Mouse (Mus musculus): ENCODE measurements around the gene Zbtb22.
"Not testable (repeated sequence)": the region's sequence is repeated elsewhere in the genome, so short reads cannot be mapped to it uniquely, and the experiment has no call there.

The Zbtb22 gene

GRCm38 (mm10) chr17:33904835-33905234 lies 10.9 kb upstream of the Zbtb22 start, which contains the start of gene Platr17:
Gene Platr17, plus strand, starts transcription at chr17:33905135.
- not testable (repeated sequence) for DNase-seq

GRCm38 (mm10) chr17:33908331-33909076 lies 7.2 kb upstream of the Zbtb22 start:
- peak; percentile 60 to 74 for DNase-seq

- DNase-seq: peak; percentile 99 to 100
Measured at GRCm38 (mm10) chr17:33909077-33909868, 6.4 kb upstream of the Zbtb22 start, which contains the start of gene Daxx. Gene Daxx, plus strand, starts transcription at chr17:33909414.

GRCm38 (mm10) chr17:33909869-33910250 lies 5.8 kb upstream of the Zbtb22 start:
- peak; percentile 55 to 70 for DNase-seq

- DNase-seq: no peak
Measured at GRCm38 (mm10) chr17:33910346-33911051, 5.2 kb upstream of the Zbtb22 start.

- DNase-seq: no peak
Measured at GRCm38 (mm10) chr17:33911052-33911812, 4.5 kb upstream of the Zbtb22 start.

GRCm38 (mm10) chr17:33911813-33912414 lies 3.8 kb upstream of the Zbtb22 start:
- DNase-seq: no peak

- DNase-seq: no peak
Measured at GRCm38 (mm10) chr17:33913264-33913663, 2.4 kb upstream of the Zbtb22 start.

GRCm38 (mm10) chr17:33913905-33914304 lies 1.8 kb upstream of the Zbtb22 start:
- no peak for DNase-seq

GRCm38 (mm10) chr17:33914969-33915391 lies 724 bp upstream of the Zbtb22 start:
- no peak for DNase-seq

- DNase-seq: no peak
Measured at GRCm38 (mm10) chr17:33916294-33916693, 590 bp downstream of the Zbtb22 start.

- DNase-seq: peak in 1 of 2 experiments; percentile 41
Measured at GRCm38 (mm10) chr17:33916847-33917655, 1.3 kb downstream of the Zbtb22 start.

- DNase-seq: no peak
Measured at GRCm38 (mm10) chr17:33917656-33918292, 2.1 kb downstream of the Zbtb22 start.

GRCm38 (mm10) chr17:33918293-33919203 lies 2.8 kb downstream of the Zbtb22 start:
- peak; percentile 30 to 37 for DNase-seq

GRCm38 (mm10) chr17:33919351-33920281 lies 3.9 kb downstream of the Zbtb22 start:
- peak; percentile 81 to 89 for DNase-seq

- peak; percentile 91 to 93 for DNase-seq
Measured at GRCm38 (mm10) chr17:33920282-33921097, 4.8 kb downstream of the Zbtb22 start.

GRCm38 (mm10) chr17:33921361-33921760 lies 5.7 kb downstream of the Zbtb22 start:
- no peak for DNase-seq

Data from kidney, postnatal 4 days (tissue).